Mouse (Mus musculus): ENCODE results near the gene Tmprss3.
A peak's percentile ranks its signal among the peaks of the same experiment; 100 is the strongest.

Tmprss3 gene

DNA sequence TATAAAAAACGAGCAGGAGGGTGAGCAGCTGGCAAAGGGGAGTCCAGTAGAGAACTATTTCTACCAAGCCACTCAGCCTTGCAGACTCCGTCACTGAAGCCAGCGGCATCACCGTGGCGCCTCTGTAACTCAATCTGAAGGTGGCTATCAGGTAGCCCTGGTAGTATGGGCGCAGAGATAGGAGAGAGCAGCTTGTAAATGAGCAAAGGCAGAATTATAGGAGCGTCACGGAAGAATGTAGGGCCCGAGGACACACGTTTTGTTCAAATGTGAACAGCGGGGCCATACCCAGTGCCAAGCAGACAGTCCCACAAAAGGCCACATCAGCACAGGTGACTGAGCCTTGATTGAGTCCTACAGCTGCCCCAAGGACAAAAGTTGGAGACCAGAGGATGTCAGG is at the start of gene Tmprss3:
Gene Tmprss3, minus strand, starts transcription at position 101 of the 400 bp plus-strand sequence.
- no peak for DNase-seq (ENCODE audit: low read depth, low spot score)

DNA sequence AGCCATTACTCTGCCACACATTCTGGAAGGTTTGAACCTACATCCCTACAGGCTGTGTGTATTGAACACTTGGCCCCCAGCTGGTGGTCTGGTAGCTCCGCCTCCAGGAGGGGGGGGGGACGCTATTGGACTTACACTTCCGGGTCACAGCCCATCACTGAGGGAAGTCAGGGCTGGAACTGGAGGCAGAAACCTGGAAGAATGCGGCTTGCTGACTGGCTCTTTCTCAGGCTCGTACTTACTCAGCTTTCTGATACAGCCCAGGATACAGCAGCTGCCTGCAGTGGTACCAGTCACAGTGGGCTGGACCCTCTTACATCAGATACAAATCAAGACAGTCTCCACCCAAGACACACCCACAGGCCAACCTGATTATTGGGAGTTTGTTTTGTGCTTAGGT is 48.4 kb upstream of the Tmprss3 start:
- DNase-seq (ENCODE audit: low read depth, low spot score) = peak; percentile 94

DNA sequence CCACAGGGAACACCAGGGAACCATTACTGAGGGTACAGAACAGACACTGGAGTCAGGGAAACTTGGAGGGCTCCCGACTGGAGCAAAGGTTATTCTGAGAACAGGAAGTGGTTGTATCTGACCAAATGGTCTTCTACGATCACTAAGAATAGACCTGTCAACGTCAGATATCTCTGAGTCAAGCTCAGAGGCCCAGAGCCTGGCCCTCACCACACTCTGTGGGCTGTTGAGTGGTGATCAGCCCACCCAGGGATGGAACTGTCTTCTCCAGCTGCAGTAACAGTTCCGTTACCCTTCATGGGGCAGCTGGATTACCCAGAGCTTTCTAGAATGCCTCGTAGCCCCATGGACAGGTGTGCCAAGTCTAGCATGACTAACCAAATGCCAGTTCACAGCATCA is 46.5 kb upstream of the Tmprss3 start:
- no peak for DNase-seq (ENCODE audit: low read depth, low spot score)

DNA sequence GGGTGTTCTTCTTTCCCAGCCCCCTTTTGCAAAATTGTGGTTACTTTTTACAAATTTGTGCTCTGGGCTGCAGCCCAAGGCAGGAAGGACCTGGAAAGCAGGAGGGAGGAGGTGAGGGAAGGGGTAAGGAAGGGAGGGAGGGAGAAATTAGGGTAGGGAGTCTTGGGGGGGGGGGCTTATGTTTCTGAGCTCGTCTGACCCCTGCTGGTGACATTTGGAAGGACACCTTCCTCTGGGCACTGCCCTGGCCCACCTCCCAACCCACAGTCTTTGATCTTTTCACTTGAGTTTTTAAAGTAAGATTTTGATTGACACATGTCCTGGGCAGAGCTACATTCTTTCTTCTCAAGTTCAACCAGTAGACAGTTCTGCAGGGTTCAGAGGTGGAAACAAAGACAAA is 44.0 kb upstream of the Tmprss3 start:
- peak; percentile 36 for DNase-seq (ENCODE audit: low read depth, low spot score)

DNA sequence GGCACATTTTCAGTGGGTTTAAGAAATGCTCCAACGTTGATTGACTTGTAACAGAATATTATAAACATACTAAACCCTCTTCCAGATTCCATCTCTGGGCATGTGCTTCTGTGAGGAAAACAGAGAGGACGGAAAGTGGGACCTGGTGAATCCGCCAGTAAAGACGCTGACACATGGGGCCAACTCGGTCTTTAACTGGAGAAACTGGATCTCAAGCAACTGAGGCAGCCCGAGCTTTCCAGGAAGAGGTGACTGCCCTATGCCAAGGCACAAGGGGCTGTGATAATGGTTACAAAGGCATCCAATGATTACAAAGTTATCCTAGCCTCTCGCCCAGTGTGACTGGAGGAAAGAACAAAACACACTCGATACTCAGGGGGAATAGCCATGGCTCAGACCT is 42.4 kb upstream of the Tmprss3 start:
- DNase-seq (ENCODE audit: low read depth, low spot score) = no peak

DNA sequence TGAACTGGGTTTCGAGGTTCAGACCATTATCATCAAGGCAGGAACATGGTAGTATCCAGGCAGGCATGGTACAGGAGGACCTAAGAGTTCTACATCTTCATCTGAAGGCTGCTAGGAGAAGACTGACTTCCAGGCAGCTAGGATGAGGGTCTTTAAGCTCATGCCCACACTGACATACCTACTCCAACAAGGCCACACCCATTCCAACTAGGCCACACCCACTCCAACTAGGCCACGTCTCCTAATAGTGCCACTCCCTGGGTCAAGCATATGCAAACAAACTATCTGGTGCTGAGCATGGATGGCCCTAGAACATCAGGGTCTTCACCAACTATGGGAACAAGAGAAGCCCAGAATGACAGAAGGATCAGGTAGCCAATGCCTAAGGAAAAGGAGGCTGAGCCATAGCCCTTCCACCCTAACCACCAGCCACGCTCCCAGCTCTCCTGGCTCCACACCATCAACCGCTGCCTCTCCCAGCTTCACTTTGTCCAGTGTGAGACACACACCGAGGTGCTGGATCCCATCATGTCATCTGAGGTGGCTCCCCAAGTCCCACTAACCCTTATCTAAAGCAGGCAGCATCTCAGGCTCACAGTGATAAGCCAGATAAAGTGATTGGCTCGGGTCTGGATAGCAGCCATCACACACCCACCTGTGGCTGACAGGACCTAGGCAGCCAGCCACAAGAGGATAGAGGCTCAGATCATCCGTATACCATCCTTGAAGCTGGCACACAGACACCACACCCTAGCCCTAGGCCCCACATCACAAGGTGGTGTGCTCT is 39.6 kb upstream of the Tmprss3 start:
- no peak for DNase-seq (ENCODE audit: low read depth, low spot score)

DNA sequence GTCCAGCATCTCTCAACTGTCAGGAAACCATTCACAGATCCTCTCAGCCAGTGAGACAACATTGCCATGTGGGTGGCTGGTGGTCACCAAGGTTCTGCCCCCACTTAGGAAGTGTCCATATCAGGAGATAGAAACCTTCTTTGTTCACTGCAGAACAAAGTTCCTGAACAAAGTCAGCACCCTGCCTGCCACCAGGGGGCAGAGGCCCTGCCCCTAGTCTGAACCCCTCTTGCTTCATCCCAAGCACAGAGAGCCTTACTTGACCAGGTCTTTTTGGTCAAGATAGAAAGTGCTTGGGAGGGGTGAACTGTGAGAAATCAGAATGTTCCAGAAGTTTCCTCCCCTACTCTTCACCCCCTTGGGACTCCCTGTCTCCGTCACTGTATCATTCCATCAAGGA is 37.1 kb upstream of the Tmprss3 start:
- DNase-seq (ENCODE audit: low read depth, low spot score) = no peak

DNA sequence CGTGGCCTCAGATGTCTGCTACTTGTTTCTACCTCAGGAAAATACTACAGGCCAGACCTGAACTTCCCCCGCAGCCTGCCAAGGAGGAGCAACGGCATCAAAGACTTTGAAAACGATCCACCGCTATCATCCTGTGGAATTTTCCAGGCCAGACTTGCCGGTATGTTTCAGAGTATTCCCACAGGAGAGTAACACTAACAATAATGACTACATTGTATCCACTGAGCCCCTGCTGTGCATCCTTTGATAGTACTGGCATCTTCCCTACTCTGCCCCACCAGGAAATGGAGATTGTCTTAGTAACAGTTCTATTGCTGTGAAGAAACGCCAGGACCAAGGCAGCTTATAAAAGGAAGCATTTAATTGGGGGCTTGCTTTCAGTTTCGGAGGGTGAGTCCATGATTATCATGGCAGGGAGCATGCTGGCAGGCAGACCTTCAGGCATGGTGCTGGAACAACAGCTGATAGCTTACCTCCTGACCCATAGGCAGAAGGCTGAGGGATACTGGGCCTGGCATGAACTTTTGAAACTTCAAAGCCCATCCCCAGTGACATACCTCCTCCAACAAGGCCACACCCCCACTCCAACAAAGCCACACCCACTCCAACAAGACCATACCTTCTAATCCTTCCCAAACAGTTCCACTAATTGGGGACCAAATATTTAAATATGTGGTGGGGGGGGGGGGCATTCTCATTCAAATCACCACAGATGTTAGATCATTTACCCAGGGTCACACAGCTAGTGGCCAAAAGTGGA is 33.7 kb upstream of the Tmprss3 start:
- DNase-seq (ENCODE audit: low read depth, low spot score) = peak; percentile 63

DNA sequence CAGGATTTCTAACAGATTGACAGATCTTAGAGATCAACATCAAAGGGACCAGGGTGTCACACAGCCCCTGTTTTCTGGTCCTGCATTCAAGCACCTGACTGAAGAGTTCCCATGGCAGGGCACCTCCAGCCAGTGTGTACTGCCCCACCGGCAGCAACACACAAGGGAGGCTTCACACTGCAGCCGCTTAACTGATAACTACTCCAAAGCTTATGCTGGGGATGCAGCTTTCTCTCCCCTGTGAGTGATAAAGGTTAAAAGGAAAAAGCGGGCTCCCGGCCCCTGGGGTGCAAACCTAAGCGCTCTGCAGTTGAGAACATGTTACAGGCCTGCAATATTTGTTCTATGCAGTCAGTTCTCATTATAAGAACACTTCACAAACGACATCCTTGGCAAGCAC is 33.0 kb upstream of the Tmprss3 start:
- DNase-seq (ENCODE audit: low read depth, low spot score) = no peak

DNA sequence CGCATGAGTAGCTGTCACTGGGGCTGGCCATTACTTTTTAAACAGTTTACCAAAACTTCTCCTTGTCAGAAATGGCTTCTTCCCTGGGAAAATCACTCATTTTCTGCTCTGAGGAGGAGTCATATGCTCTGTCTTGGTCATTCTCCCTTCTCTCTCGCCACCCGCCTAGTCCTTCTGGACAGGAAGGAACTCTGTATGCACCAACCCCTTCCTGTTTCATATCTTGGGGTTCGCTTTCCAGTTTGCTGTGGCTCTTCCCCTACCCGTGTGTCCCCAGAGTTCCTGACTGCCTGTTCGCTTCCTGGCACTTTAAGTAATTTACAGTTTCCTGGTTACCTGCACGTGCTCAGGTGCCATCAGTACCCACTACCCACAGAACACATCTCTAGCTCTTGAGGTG is 28.2 kb upstream of the Tmprss3 start:
- DNase-seq (ENCODE audit: low read depth, low spot score) = no peak

DNA sequence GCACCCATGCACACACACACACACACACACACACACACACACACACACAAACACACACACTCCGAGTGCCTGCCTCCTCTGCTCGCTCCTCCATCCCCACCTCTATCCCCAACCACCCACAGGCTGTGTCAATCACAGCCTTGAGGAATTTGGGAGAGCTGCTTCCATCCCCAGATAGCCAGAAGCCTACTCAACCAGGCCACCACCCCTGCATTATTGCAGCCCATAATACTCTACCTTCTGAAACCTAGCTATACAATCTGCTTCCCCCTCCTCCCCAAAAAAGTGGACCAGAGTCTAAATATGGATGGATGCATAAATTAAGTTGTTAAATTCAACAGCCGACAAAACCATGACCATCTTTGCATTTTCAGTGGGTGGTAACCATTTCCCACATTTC is 27.6 kb upstream of the Tmprss3 start:
- no peak for DNase-seq (ENCODE audit: low read depth, low spot score)

DNA sequence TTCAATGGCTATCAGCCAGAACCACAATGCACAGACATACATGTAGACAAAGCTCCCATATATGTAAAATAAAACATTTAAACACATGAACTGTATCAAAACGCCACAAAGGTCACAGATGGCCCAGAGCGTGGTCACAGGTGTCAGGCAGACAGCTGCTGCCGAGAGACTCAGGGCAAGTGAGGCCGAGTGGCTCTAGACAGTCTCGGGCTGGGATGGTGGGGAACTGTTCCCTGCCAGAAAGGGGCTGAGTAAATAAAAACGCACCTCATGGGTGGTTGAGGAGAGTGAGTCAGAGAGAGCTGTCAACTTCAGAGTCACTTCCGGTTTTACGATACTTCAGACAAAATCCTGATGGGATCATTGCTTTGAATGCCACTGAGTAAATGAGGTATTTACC is 25.8 kb upstream of the Tmprss3 start:
- no peak for DNase-seq (ENCODE audit: low read depth, low spot score)

DNA sequence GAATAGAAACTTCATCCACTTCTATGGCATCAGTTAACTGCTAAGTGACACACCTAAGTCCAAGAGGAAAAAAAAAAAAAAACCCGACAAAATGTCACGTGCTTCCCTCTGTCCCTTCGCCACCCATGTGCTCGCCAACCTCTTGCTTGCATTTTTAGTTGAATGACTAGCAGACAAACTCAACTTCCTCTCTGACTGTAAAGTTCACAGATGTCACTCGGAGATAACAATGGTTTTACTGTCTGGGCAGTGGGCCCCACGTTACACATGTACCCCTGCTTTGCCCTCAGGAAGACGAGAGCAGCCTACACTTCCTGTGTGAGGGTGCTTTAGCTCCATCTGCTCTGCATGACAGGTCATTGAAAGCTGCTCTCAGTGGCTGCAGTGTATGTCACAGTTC is 25.1 kb upstream of the Tmprss3 start:
- DNase-seq (ENCODE audit: low read depth, low spot score) = no peak

DNA sequence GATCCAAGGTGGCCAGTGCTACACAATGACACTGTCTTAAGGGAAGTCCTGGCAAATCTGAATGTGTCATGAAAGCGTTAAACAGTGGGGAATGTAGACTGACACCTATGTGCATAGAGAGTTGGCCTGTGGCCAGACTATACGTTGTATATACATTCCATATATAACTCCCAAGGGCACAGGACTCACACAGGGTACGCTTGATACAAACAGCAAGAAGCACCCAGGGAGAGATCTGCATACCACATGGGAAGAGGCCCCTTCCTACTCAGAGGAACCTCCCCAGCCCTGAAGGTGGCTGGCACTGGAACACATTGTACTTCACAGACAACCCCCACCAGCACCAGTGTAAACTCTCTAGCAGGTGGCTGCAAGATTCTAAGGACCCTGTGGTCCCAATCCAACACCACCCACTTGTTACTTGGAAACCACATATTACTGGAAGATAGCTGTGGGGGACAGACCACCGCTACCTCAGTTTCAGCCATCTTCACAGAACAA is 24.1 kb upstream of the Tmprss3 start:
- DNase-seq (ENCODE audit: low read depth, low spot score) = no peak

DNA sequence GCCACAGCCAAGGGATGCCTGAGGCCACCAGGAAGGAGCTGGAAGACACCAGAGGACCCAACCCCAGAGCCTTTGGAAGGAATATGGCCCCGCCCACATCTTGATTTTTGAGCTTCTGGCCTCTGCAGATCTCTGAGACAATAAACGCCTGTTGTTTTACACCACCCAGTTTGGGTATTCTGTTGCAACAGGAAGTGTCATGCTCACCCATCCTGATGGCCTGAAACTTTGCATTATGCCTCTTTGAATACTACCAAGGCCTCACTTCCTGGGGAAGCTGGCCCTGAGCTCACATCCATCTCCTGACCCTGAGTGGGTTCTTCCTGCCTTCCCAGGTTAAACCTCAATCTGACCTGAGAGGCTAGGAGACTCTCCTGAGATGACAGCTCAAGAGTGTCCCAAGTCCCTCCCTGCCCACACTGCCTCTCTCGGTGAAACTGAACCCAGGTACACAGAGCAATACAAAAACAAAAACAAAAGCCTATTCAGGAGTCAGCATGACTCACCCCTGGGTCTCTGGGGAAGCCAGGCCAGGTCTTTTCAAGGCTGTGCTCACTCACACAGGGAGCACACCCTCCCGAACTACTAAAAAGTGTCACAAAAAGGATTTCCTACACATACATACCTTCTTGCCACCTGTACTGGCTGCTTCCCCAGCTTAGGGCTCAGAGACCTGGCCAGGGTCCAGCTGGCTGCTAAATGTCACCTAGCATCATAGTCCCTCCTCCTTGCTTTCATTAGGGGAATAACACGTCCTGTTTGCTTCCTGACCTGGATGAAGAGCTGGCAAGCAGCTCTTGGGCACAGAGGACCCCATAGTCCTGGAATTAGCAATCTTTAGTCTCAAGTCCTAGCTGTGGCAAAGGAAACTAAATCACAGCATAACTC is 17.5 kb upstream of the Tmprss3 start:
- no peak for DNase-seq (ENCODE audit: low read depth, low spot score)

DNA sequence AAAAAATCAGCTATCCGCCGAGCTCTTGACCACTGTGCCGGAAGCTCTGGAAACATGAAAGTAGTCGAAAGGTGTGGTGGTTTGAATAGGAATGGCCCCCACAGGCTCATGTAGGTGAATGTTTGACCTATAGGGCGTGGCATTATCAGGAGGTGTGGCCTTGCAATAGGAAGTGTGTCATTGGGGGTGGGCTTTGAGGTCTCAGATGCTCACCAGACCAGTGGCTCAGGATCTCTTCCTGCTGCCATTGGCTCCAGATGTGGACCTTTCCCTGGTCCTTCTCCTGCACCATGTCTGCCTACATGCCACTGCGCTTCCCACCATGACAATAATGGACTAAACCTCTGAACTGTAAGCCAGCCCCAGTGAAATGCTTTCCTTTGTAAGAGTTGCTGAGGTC is 13.1 kb upstream of the Tmprss3 start:
- DNase-seq (ENCODE audit: low read depth, low spot score) = peak; percentile 75

DNA sequence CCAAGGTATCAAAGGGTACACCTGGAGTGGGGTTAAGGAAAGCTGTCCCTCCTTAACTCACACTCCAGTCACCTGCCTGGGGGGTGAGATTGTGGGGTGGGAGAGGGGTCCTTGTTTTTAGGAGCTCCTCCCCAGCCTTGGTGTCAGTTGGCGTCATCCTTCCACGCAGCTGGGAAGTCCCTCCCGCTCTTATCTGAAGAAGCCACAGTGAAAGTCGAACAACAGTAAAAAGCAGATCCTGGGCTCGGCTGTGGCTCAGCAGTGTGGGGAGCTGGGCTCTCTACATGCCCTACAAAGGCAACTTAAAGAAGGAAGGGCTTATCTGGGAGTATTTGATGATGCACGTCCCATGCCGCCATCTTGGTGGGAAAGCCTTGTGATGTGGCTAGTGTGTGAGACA is 11.5 kb upstream of the Tmprss3 start:
- DNase-seq (ENCODE audit: low read depth, low spot score) = no peak

DNA sequence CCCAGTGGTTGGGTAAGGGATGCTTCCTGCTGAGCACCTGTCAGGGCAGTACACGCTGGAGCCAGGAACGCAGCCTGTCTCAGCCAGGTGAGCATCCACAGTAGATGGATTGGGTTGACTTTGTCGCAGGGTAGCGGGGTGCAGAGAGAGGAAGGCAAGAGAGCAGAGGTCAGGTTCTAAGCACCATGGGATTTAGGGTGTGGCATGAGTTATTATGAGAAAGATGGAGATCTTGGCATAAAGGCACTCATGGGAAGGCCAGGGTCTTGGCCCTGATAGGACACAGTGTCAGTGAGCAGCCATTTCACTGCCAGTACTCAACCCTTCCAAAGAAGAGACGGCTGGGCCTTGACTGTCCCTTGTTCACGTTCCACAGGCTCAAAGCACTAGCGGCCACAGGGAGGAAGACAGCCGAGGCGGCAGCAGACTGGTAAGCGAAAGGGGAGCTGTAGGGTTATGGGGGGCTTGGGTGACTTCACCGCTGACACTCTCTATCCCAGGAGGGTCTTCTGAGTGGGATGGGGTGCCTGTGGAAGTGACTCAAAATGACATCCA is 10.7 kb upstream of the Tmprss3 start:
- DNase-seq (ENCODE audit: low read depth, low spot score) = no peak

DNA sequence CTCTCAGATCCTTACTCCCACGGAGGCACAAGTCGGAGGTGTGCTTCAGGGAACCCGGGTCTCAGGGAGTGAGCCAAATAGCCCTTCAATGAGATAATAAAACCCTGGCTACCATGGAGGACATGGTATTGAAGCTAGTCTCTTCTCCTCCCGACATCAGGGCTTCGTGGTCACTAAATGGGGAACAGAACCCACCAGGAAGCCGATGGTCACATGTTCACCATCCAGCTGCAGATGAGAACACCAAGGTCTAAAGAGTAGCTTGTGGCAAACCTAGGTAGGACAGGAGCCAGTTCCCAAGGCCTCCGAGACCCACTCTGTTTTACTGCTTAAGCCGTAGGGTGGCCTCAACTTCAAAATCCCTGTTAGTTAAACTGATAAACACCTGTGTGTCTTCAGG is 9.9 kb upstream of the Tmprss3 start:
- no peak for DNase-seq (ENCODE audit: low read depth, low spot score)

DNA sequence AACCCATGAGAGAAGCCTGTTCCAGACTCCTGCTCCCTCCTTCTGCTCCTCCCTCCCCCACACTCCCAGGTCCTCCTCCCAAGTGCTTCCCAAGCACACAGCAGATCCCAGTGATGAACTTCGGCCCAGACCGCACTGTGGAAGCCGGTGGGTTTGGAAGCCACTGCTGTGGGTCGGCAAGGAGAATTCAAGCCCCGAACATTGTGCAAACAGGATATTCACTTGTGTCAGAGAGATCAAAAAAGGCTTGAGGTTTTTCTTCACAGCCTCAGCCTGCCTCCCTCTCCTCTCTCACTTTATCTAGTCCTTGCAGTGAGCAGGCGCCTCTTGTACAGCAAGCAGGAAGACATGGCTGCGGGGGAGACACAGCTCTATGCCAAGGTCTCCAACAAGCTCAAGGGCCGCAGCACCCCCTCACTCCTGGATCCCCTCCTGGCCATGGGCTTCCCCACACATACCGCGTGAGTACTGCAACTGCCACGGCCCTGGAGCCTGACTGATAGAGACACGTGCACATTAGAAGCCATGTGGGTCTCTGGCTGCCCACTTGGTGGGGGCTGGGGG is 9.1 kb upstream of the Tmprss3 start, which contains the start of gene Ubash3a:
Gene Ubash3a, plus strand, starts transcription at position 103 of the 564 bp plus-strand sequence.
- DNase-seq (ENCODE audit: low read depth, low spot score) = no peak

DNA sequence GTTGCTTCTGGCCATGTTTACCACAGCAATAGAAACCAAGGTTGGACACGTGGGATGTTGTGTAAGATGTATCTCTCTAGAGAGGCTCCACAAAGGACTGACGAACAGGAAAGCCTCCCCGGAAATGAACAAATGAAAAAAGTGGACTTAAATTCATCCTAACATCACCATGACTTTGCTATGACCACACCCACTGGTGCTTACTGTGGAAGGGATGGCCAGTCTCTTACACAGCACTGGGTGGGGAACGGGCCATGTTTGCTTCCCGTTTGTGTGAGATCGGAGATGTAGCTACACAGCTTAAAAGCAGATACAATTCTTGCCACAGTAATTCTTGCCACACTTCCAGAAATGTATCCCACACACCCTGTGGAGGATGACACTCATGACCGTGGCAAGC is 2.5 kb downstream of the Tmprss3 start:
- no peak for DNase-seq (ENCODE audit: low read depth, low spot score)

Measured in ES-CJ7 (cell line).